ENCODE assay signal across 30 mouse cellular contexts in the genomic region with DNA sequence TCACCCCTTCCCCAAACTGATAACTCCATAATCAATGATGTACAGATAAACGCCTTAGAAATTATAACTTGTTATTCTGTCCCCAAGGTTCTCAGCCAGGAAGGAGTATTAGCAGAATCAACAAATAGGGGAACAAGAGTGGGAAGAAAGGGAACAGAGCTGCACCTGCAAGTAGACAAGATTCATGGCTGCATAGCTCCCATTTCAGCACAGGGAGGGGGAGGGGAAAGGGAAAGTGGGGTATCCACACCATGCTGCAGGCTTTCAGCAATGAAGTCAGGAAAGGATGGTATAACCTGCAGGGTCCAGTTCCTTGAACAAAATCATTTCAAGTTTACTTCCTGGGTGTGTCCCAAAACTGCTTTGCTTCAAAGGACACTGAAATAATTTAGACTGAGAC.
"Had no signal": no experiment of that assay in that cellular context is flagged by ENCODE, and none has a peak within 500 bp of the region (broad histone marks: within the 10 kb centered on the region; RNA-seq: fewer than 3 reads in every experiment).

No protein-coding gene starts in this region.

- H3K27ac ChIP-seq: limb, embryonic 10.5 days; limb, embryonic 12.5 days; limb, embryonic 13.5 days; limb, embryonic 15.5 days; liver, embryonic 12.5 days; liver, embryonic 13.5 days; liver, embryonic 14.5 days; liver, embryonic 15.5 days; lung, embryonic 15.5 days; macrophage; midbrain, embryonic 10.5 days; midbrain, embryonic 12.5 days; midbrain, embryonic 15.5 days; neural tube, embryonic 12.5 days had no signal

- H3K9me3 ChIP-seq: limb, embryonic 10.5 days; limb, embryonic 12.5 days; limb, embryonic 13.5 days; limb, embryonic 15.5 days; liver, embryonic 12.5 days; liver, embryonic 13.5 days; liver, embryonic 15.5 days; lung, embryonic 15.5 days; midbrain, embryonic 10.5 days; midbrain, embryonic 12.5 days; midbrain, embryonic 15.5 days; neural tube, embryonic 12.5 days had no signal

- H3K4me3 ChIP-seq: limb, embryonic 10.5 days; limb, embryonic 12.5 days; limb, embryonic 13.5 days; limb, embryonic 15.5 days; liver, embryonic 12.5 days; liver, embryonic 13.5 days; liver, embryonic 15.5 days; lung, embryonic 15.5 days; megakaryocyte, embryonic 14.5 days; midbrain, embryonic 10.5 days; midbrain, embryonic 12.5 days; midbrain, embryonic 15.5 days; myocyte; neural tube, embryonic 12.5 days had no signal

- H3K36me3 ChIP-seq: limb, embryonic 10.5 days; limb, embryonic 12.5 days; limb, embryonic 13.5 days; limb, embryonic 15.5 days; liver, embryonic 12.5 days; liver, embryonic 13.5 days; liver, embryonic 15.5 days; lung, embryonic 15.5 days; midbrain, embryonic 10.5 days; midbrain, embryonic 12.5 days; midbrain, embryonic 15.5 days; neural tube, embryonic 12.5 days had no signal

- H3K4me2 ChIP-seq: limb, embryonic 12.5 days; limb, embryonic 13.5 days; limb, embryonic 15.5 days; liver, embryonic 11.5 days; liver, embryonic 12.5 days; liver, embryonic 13.5 days; liver, embryonic 15.5 days; lung, embryonic 14.5 days; lung, embryonic 15.5 days; midbrain, embryonic 12.5 days; midbrain, embryonic 15.5 days; neural tube, embryonic 12.5 days had no signal

- ATAC-seq: liver, embryonic 12.5 days; liver, postnatal 0 days; lung, postnatal 0 days; midbrain, embryonic 15.5 days; midbrain, embryonic 16.5 days had no signal

- H3K9ac ChIP-seq: limb, embryonic 12.5 days; limb, embryonic 13.5 days; limb, embryonic 15.5 days; liver, embryonic 12.5 days; liver, embryonic 13.5 days; liver, embryonic 14.5 days; liver, embryonic 15.5 days; liver, postnatal 0 days; lung, embryonic 14.5 days; lung, embryonic 15.5 days; midbrain, embryonic 12.5 days; midbrain, embryonic 15.5 days; neural tube, embryonic 12.5 days had no signal

- DNase-seq: left cerebral cortex, postnatal 4 days; liver; liver, embryonic 13.5 days; liver, postnatal 0 days; lung, adult 18-20 months; lung, adult 2 months; lung, embryonic 14.5 days; lung, postnatal 10 days; lung, postnatal 14 days; lung, postnatal 36 days; lung, postnatal 4 days; midbrain, embryonic 14.5 days had no signal

- H3K27me3 ChIP-seq: liver, embryonic 12.5 days; liver, embryonic 13.5 days; liver, embryonic 15.5 days; lung, embryonic 15.5 days; megakaryocyte, embryonic 14.5 days; midbrain, embryonic 12.5 days; midbrain, embryonic 15.5 days; neural tube, embryonic 12.5 days had no signal

- H3K4me1 ChIP-seq: limb, embryonic 10.5 days; limb, embryonic 12.5 days; limb, embryonic 13.5 days; limb, embryonic 15.5 days; liver, embryonic 12.5 days; liver, embryonic 13.5 days; liver, embryonic 15.5 days; lung, embryonic 15.5 days; megakaryocyte, embryonic 14.5 days; midbrain, embryonic 10.5 days; midbrain, embryonic 12.5 days; midbrain, embryonic 15.5 days; neural tube, embryonic 12.5 days had no signal
